Mouse (Mus musculus) adipose tissue, adult 10 weeks (tissue): Measurements from ENCODE around the gene Gne. TPM values are rescaled to one million over a fixed set of nuclear protein-coding genes. Genes with fewer than 3 reads are reported as not detected.

Experiments used
- polyA plus RNA-seq: library from polyadenylated mRNA; stranded (reverse); fragments of 350-450 nt; fragmentation: Illumina TruSeq; extraction: RNeasy Lipid Tissue Mini Kit (QIAGEN cat#74804); gene quantifications from one replicate; pipeline ENCODE4 v1.2.3, GENCODE M21; 2014; ENCODE audit warnings: low read depth, low replicate concordance

Gne gene
- polyA plus RNA-seq = 79.5 TPM

DNA sequence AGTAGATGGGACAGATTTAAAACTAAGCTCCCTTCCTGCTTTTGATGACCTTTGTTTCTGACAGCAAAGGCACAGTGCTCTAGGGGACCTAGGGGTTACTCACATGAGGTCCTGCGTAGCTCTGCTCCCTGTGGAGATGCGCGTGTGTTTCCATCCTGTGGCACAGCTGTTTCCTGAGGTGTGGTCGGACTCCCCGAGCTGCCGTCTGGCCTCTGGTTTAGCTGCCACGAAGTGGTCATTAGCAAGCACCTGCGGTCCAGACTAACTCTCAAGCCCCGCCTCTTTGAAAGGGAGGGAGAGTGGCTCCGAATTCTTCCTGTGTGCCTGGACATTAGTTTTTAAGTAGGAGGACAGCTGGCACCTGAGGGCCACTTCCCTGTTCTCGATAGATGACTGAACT lies at the start of gene Gne:
Gene Gne, minus strand, starts transcription at position 233 of the 400 bp plus-strand sequence.

DNA sequence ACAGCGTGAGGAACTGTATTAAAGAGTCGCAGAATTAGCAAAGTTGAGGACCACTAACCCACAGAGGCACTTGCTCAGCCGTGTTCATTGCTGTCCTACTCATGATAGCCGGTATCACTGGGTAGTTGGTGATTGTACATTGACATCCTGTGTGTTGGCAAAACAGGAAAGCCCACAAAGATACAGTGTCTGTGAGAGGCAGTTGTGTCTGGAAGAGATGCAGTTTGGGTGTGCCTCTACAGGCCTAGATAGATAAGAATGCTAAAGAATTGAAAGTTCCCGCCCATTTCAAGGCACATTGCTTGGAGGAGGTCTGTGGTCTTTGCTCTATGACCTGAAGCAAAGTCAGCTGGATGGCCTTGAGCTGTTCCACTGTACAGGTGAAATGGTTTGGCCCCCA lies 79.9 kb downstream of the Gne start, which contains the start of gene Clta:
Gene Clta, plus strand, starts transcription at position 327 of the 400 bp plus-strand sequence.

Other genes starting within 250 kb of the Gne start
- gene Olfr157, start 244.0 kb downstream of the Gne start, polyA plus RNA-seq = not detected
- gene Olfr155, start 232.6 kb downstream of the Gne start, polyA plus RNA-seq = not detected
- gene Reck, start 208.6 kb downstream of the Gne start, polyA plus RNA-seq = 11.9 TPM
- 12.9 TPM for gene Glipr2, start 126.8 kb downstream of the Gne start, polyA plus RNA-seq
- gene Ccin, start 100.7 kb downstream of the Gne start, polyA plus RNA-seq = 2.3 TPM
- gene Clta, start 79.7 kb downstream of the Gne start, polyA plus RNA-seq = 242 TPM
- 58.3 TPM for gene Rnf38, start 149.6 kb upstream of the Gne start, polyA plus RNA-seq
- 0.61 TPM for gene Melk, start 216.7 kb upstream of the Gne start, polyA plus RNA-seq